Mouse (Mus musculus) heart, adult 2 months (tissue): Measurements from ENCODE around the gene Elf5.

Source experiments
- CTCF ChIP-seq: fragments of 200-600 bp; IDR thresholded peaks from 2 replicates; pipeline ENCODE4 v1.8.1; 2022; ENCODE audit warnings: antibody characterized with exemption, mild to moderate bottlenecking, moderate library complexity
- EP300 ChIP-seq: fragments of 200-500 bp; IDR thresholded peaks from 2 replicates; pipeline ENCODE4 v1.6.1; 2011; ENCODE audit warnings: low read depth, low read length, control low read depth; ENCODE audit not compliant: insufficient read depth
- POLR2A ChIP-seq: fragments of 200-500 bp; IDR thresholded peaks from 2 replicates; pipeline ENCODE4 v1.6.1; 2011; ENCODE audit warnings: mild to moderate bottlenecking, low read depth, low read length, control low read depth; ENCODE audit not compliant: insufficient read depth

- TF ChIP-seq CTCF (no peak), POLR2A (no peak), EP300 (no peak)
Observed at GRCm38 (mm10) chr2:103461743-103462142, 50.3 kb downstream of the Elf5 start.
